Mouse (Mus musculus): ENCODE measurements around the gene Gm10382.
"Not testable (repeated sequence)": the region's sequence is repeated elsewhere in the genome, so short reads cannot be mapped to it uniquely, and the experiment has no call there.

Gene Gm10382

GRCm38 (mm10) chr5:125370950-125371693, 18.0 kb upstream of the Gm10382 start:
- DNase-seq (ENCODE audit: low read depth), result no peak

GRCm38 (mm10) chr5:125372027-125372426, 17.1 kb upstream of the Gm10382 start:
- DNase-seq (ENCODE audit: low read depth), result no peak

GRCm38 (mm10) chr5:125375871-125376270, 13.3 kb upstream of the Gm10382 start:
- no peak for DNase-seq (ENCODE audit: low read depth)

- no peak for DNase-seq (ENCODE audit: low read depth)
Observed at GRCm38 (mm10) chr5:125377214-125377613, 11.9 kb upstream of the Gm10382 start.

GRCm38 (mm10) chr5:125378919-125379318, 10.2 kb upstream of the Gm10382 start:
- no peak for DNase-seq (ENCODE audit: low read depth)

- no peak for DNase-seq (ENCODE audit: low read depth)
Observed at GRCm38 (mm10) chr5:125381954-125382672, 7.0 kb upstream of the Gm10382 start.

- DNase-seq (ENCODE audit: low read depth), result peak; percentile 63
Observed at GRCm38 (mm10) chr5:125382673-125383558, 6.2 kb upstream of the Gm10382 start.

GRCm38 (mm10) chr5:125383637-125384420, 5.3 kb upstream of the Gm10382 start:
- no peak for DNase-seq (ENCODE audit: low read depth)

GRCm38 (mm10) chr5:125384512-125385214, 4.5 kb upstream of the Gm10382 start:
- DNase-seq (ENCODE audit: low read depth), result no peak

- no peak for DNase-seq (ENCODE audit: low read depth)
Observed at GRCm38 (mm10) chr5:125385215-125385940, 3.7 kb upstream of the Gm10382 start.

- not testable (repeated sequence) for DNase-seq (ENCODE audit: low read depth)
Observed at GRCm38 (mm10) chr5:125387295-125387694, 1.8 kb upstream of the Gm10382 start.

GRCm38 (mm10) chr5:125388358-125389092, 597 bp upstream of the Gm10382 start:
- no peak for DNase-seq (ENCODE audit: low read depth)

- DNase-seq (ENCODE audit: low read depth), result peak; percentile 88
Observed at GRCm38 (mm10) chr5:125389579-125390441, 688 bp downstream of the Gm10382 start, which contains the start of gene Ubc. Gene Ubc, minus strand, starts transcription at chr5:125390202.

GRCm38 (mm10) chr5:125390906-125391477, 1.9 kb downstream of the Gm10382 start:
- no peak for DNase-seq (ENCODE audit: low read depth)

- DNase-seq (ENCODE audit: low read depth), result peak; percentile 97
Observed at GRCm38 (mm10) chr5:125391609-125392008, 2.5 kb downstream of the Gm10382 start.

- not testable (repeated sequence) for DNase-seq (ENCODE audit: low read depth)
Observed at GRCm38 (mm10) chr5:125392176-125392575, 3.1 kb downstream of the Gm10382 start.

- DNase-seq (ENCODE audit: low read depth), result no peak
Observed at GRCm38 (mm10) chr5:125392618-125392976, 3.5 kb downstream of the Gm10382 start.

GRCm38 (mm10) chr5:125392977-125393621, 4.0 kb downstream of the Gm10382 start:
- peak; percentile 96 for DNase-seq (ENCODE audit: low read depth)
